Mouse (Mus musculus) CH12.LX (cell line): ENCODE data around the gene Sdc4. TPM values are rescaled to one million over a fixed set of nuclear protein-coding genes. Genes with fewer than 3 reads are reported as not detected.

Experiments
- DNase-seq: peaks from one replicate; pipeline ENCODE4 v3.0.0-alpha.2; 2013; ENCODE audit errors: extremely low read depth
- H3K27ac ChIP-seq: 2 replicates; pipeline ENCODE4 v1.5.1; 2012; ENCODE audit warnings: low read depth, mild to moderate bottlenecking, control low read depth, moderate library complexity; ENCODE audit not compliant: insufficient read depth
- H3K27me3 ChIP-seq: replicated peaks from 2 replicates; pipeline ENCODE3; 2012; ENCODE audit warnings: inconsistent platforms
- H3K36me3 ChIP-seq, 2 experiments: replicated peaks in 1 of 2; 2 replicates each; pipeline versions ENCODE3 to v1.6.1; 2012; ENCODE audit warnings: inconsistent platforms in 1 of 2, low read length in 1 of 2, mild to moderate bottlenecking in 1 of 2, mixed read lengths in 1 of 2, moderate library complexity in 1 of 2; ENCODE audit not compliant: control insufficient read depth in 1 of 2, insufficient read depth in 1 of 2
- H3K4me1 ChIP-seq, 2 experiments: 2 replicates each; pipeline ENCODE4 v1.6.1; 2012; ENCODE audit warnings: inconsistent platforms in 1 of 2, moderate library complexity in 1 of 2; ENCODE audit not compliant: insufficient read depth in 2 of 2, control insufficient read depth in 1 of 2
- H3K4me2 ChIP-seq: 2 replicates; pipeline ENCODE4 v1.6.1; 2012; ENCODE audit warnings: low read depth, mild to moderate bottlenecking, control low read depth; ENCODE audit not compliant: poor library complexity, insufficient read depth, severe bottlenecking
- H3K4me3 ChIP-seq, 3 experiments: fragments of 150-350 bp in 1 of 3; sonication (generic) in 1 of 3; replicated peaks in 1 of 3; 2 replicates each; pipeline versions ENCODE3 to v1.5.1; 2011 to 2012; ENCODE audit warnings: low read depth in 2 of 3, low read length in 2 of 3, mild to moderate bottlenecking in 2 of 3, moderate library complexity in 2 of 3, control low read depth in 1 of 3, improper control_type of control experiment in 1 of 3, inconsistent platforms in 1 of 3, mixed read lengths in 1 of 3; ENCODE audit not compliant: poor library complexity in 1 of 3
- H3K79me2 ChIP-seq: replicated peaks from 2 replicates; pipeline ENCODE4 v1.6.1; 2012; ENCODE audit warnings: mild to moderate bottlenecking, moderate library complexity; ENCODE audit not compliant: control insufficient read depth, poor library complexity, insufficient read depth, severe bottlenecking; ENCODE audit errors: extremely low read depth
- H3K9ac ChIP-seq: 2 replicates; pipeline ENCODE4 v1.6.1; 2012; ENCODE audit warnings: low read depth, mild to moderate bottlenecking, control low read depth, moderate library complexity; ENCODE audit not compliant: insufficient read depth
- H3K9me3 ChIP-seq: replicated peaks from 2 replicates; pipeline ENCODE3; 2012; ENCODE audit warnings: low read length, inconsistent platforms, mixed read lengths
- CHD1 ChIP-seq: IDR thresholded peaks from 2 replicates; pipeline ENCODE4 v1.6.1; 2012; ENCODE audit warnings: low read depth, low read length, improper control_type of control experiment, inconsistent platforms
- E2F4 ChIP-seq: IDR thresholded peaks from 2 replicates; pipeline ENCODE4 v1.6.1; 2011; ENCODE audit warnings: low read depth, low read length, improper control_type of control experiment; ENCODE audit not compliant: insufficient replicate concordance
- MEF2A ChIP-seq: IDR thresholded peaks from 2 replicates; pipeline ENCODE4 v1.6.1; 2014; ENCODE audit warnings: low read depth, mild to moderate bottlenecking, inconsistent platforms, low read length, improper control_type of control experiment, borderline replicate concordance
- POLR2AphosphoS2 ChIP-seq: IDR thresholded peaks from 2 replicates; pipeline ENCODE4 v1.6.1; 2011; ENCODE audit warnings: low read depth, low read length, improper control_type of control experiment
- RCOR1 ChIP-seq: conservative IDR thresholded peaks from 2 replicates; pipeline ENCODE4 v1.6.1; 2012; ENCODE audit warnings: low read depth, mild to moderate bottlenecking, inconsistent platforms, low read length, improper control_type of control experiment
- TCF12 ChIP-seq: IDR thresholded peaks from 2 replicates; pipeline ENCODE4 v1.6.1; 2014; ENCODE audit warnings: low read depth, mild to moderate bottlenecking, inconsistent platforms, low read length, improper control_type of control experiment
- dilution Hi-C: fragments of 300-500 bp; cut with MboI; formaldehyde crosslinking; loops from 2 replicates; pipeline ENCODE4 v1.14.3; 2020; ENCODE audit warnings: low sequenced_read_pairs; ENCODE audit not compliant: extremely low pct_unique_long_range_greater_than_20kb, extremely low pct_ligation_motif_present
- in situ Hi-C: fragments of 300-500 bp; cut with MboI; formaldehyde crosslinking; loops from 3 replicates; pipeline ENCODE4 v1.14.3; 2019; ENCODE audit warnings: low sequenced_read_pairs, low pct_ligation_motif_present, low pct_unique_long_range_greater_than_20kb, mixed read lengths
- polyA plus RNA-seq: library from polyadenylated mRNA; unstranded; fragments of >175 nt; gene quantifications from 2 replicates; pipeline ENCODE4 v1.2.1, GENCODE M21; 2012; ENCODE audit warnings: low read depth; ENCODE audit not compliant: insufficient read length
- total RNA-seq, 2 experiments: library from RNA; depleted of rRNA; stranded (reverse); fragments of 300-350 nt in 1 of 2; fragments of >200 nt in 1 of 2; gene quantifications; 2 replicates each; pipeline ENCODE4 v1.2.3; 2012 to 2014

The Sdc4 gene
- total RNA-seq (2012; rRNA removed): 63.9 and 69.9 TPM in 2 replicates
- total RNA-seq (2014; rRNA removed): 53.4 and 59.8 TPM in 2 replicates
- polyA plus RNA-seq: 36.4 and 46.6 TPM in 2 replicates

- Histone ChIP-seq H3K27ac (peak within 1 kb of the TSS; percentile 10; the same call in 1 of the 2 replicates), H3K27me3 (peaks cover 20% of the 10 kb centered on the region), H3K79me2 (peaks cover 31% of the 10 kb centered on the region), H3K9ac (peak within 1 kb of the TSS; percentile 87), H3K4me1 (peaks cover 14 to 51% of the 10 kb centered on the region in 2 experiments; a peak in 3 of 4 replicates), H3K4me3 (peak within 1 kb of the TSS; percentile 58 to 72 (median 63)), H3K4me2 (peak within 1 kb of the TSS; percentile 77), H3K36me3 (peaks cover 0 to 15% of the 10 kb centered on the region in 2 experiments), H3K9me3 (no peaks in the 10 kb centered on the region)
- dilution Hi-C loops: no loop called here
- in situ Hi-C loops: no loop called here
- TF ChIP-seq E2F4: no peak
- TF ChIP-seq, all 38 proteins: peak for 0
- no peak for DNase-seq
Observed at GRCm38 (mm10) chr2:164443460-164444000, at the start of gene Sdc4. Gene Sdc4 (minus strand): TSS chr2:164443887.

GRCm38 (mm10) chr2:164487812-164488211 lies 44.1 kb upstream of the Sdc4 start:
- no peak overlapping the region for H3K4me3 ChIP-seq
- H3K4me1 ChIP-seq: peaks cover 7 to 10% of the 10 kb centered on the region in 2 experiments
- no peak overlapping the region for H3K4me2 ChIP-seq
- no peak for DNase-seq
- no peak for TF ChIP-seq POLR2AphosphoS2
- TF ChIP-seq CHD1: no peak
- TF ChIP-seq, all 38 proteins: peak for 0
- dilution Hi-C loops (no loop called here), in situ Hi-C loops (no loop called here)
- H3K9me3 ChIP-seq: peaks cover 3% of the 10 kb centered on the region
- H3K36me3 ChIP-seq: peaks cover 4 to 14% of the 10 kb centered on the region in 2 experiments
- H3K79me2 ChIP-seq: no peaks in the 10 kb centered on the region
- H3K9ac ChIP-seq: no peak overlapping the region
- no peak overlapping the region for H3K27ac ChIP-seq
- peaks cover 7% of the 10 kb centered on the region for H3K27me3 ChIP-seq

GRCm38 (mm10) chr2:164487115-164487527 lies 43.4 kb upstream of the Sdc4 start:
- Histone ChIP-seq H3K9ac (no peak overlapping the region), H3K36me3 (peaks cover 4 to 14% of the 10 kb centered on the region in 2 experiments), H3K4me2 (peak overlapping the region; percentile 52), H3K4me3 (peak overlapping the region in 2 of 3 experiments; percentile 44 to 76), H3K9me3 (peaks cover 3% of the 10 kb centered on the region)
- no peak for DNase-seq
- dilution Hi-C loops: no loop called here
- TF ChIP-seq TCF12: no peak
- TF ChIP-seq MEF2A: peak; percentile 49; the same call in 1 of the 2 replicates
- no peak for TF ChIP-seq RCOR1
- TF ChIP-seq, all 38 proteins: peak for 1
- H3K79me2 ChIP-seq: no peaks in the 10 kb centered on the region
- H3K27me3 ChIP-seq: peaks cover 7% of the 10 kb centered on the region
- peaks cover 0 to 10% of the 10 kb centered on the region in 2 experiments; a peak in 3 of 4 replicates for H3K4me1 ChIP-seq
- in situ Hi-C loops: no loop called here
- no peak overlapping the region for H3K27ac ChIP-seq
